Mouse (Mus musculus) forebrain, embryonic 15.5 days (tissue): ENCODE measurements around the gene Gm49388. TPM values are rescaled to one million over a fixed set of nuclear protein-coding genes. Genes with fewer than 3 reads are reported as not detected.

Experiments
- ATAC-seq: fragments of 200-750 bp; cut with Nextera tagmentation; replicated peaks from 2 replicates; pipeline ENCODE4 v1.8.0; 2017; ENCODE audit warnings: mild to moderate bottlenecking, moderate TSS enrichment, moderate library complexity
- H3K27ac ChIP-seq: fragments of 300-500 bp; sonication (generic); replicated peaks from 2 replicates; pipeline ENCODE4 v1.5.1; 2015; ENCODE audit warnings: mild to moderate bottlenecking, inconsistent platforms
- H3K27me3 ChIP-seq: fragments of 300-500 bp; sonication (generic); 2 replicates; pipeline ENCODE4 v1.6.1; 2015; ENCODE audit warnings: inconsistent platforms
- H3K36me3 ChIP-seq: fragments of 300-500 bp; sonication (generic); 2 replicates; pipeline ENCODE4 v1.6.1; 2015; ENCODE audit warnings: mild to moderate bottlenecking, inconsistent platforms
- H3K4me1 ChIP-seq: fragments of 300-500 bp; sonication (generic); 2 replicates; pipeline ENCODE4 v1.6.1; 2015; ENCODE audit warnings: inconsistent platforms
- H3K4me2 ChIP-seq: fragments of 300-500 bp; sonication (generic); replicated peaks from 2 replicates; pipeline ENCODE4 v1.6.1; 2015; ENCODE audit warnings: mild to moderate bottlenecking, inconsistent platforms
- H3K4me3 ChIP-seq: fragments of 300-500 bp; sonication (generic); 2 replicates; pipeline ENCODE4 v1.5.1; 2015; ENCODE audit warnings: mild to moderate bottlenecking, inconsistent platforms
- H3K9ac ChIP-seq: fragments of 300-500 bp; sonication (generic); replicated peaks from 2 replicates; pipeline ENCODE4 v1.6.1; 2015; ENCODE audit warnings: mild to moderate bottlenecking, inconsistent platforms
- H3K9me3 ChIP-seq: fragments of 300-500 bp; sonication (generic); 2 replicates; pipeline ENCODE4 v1.6.1; 2016; ENCODE audit warnings: inconsistent platforms
- WGBS: fragments of 180-500 bp; shearing (Covaris S2); methylation state at CpG from one replicate; pipeline ENCODE4 v1.1.7; 2015; ENCODE audit warnings: mixed read lengths; 5-methylcytosine and 5-hydroxymethylcytosine counted together
- polyA plus RNA-seq: library from polyadenylated mRNA; unstranded; fragments of >200 nt; fragmentation: Nextera tagmentation; extraction: Ambion mirVana; gene quantifications from 2 replicates; pipeline ENCODE4 v1.2.1, GENCODE M21; 2015

Gm49388 gene
- polyA plus RNA-seq, 1 experiment from 2014 or later = not detected

- H3K36me3 ChIP-seq = peaks cover 31% of the 10 kb centered on the region
- WGBS = 49% methylated on average over 19 of the region's 19 CpGs
Observed at GRCm38 (mm10) chr7:127814241-127814921, 29.0 kb downstream of the Gm49388 start.

GRCm38 (mm10) chr7:127815116-127815665 is 29.8 kb downstream of the Gm49388 start:
- ATAC-seq = no peak
- H3K9me3 ChIP-seq = no peaks in the 10 kb centered on the region
- H3K9ac ChIP-seq = no peak overlapping the region
- 95% methylated on average over 15 of the region's 15 CpGs for WGBS
- H3K27ac ChIP-seq = peak overlapping the region; percentile 72
- H3K4me3 ChIP-seq = no peak overlapping the region
- H3K36me3 ChIP-seq = peaks cover 24% of the 10 kb centered on the region
- no peaks in the 10 kb centered on the region for H3K27me3 ChIP-seq
- no peak overlapping the region for H3K4me2 ChIP-seq
- H3K4me1 ChIP-seq = peaks cover 15% of the 10 kb centered on the region

More at GRCm38 (mm10) chr7:127814241-127814921, 29.0 kb downstream of the Gm49388 start:
- no peak overlapping the region for H3K9ac ChIP-seq
- no peak overlapping the region for H3K4me3 ChIP-seq
- H3K9me3 ChIP-seq = no peaks in the 10 kb centered on the region
- peaks cover 15% of the 10 kb centered on the region for H3K4me1 ChIP-seq
- no peak overlapping the region; the same call in 1 of the 2 replicates for H3K4me2 ChIP-seq
- H3K27ac ChIP-seq = peak overlapping the region; percentile 72
- no peaks in the 10 kb centered on the region for H3K27me3 ChIP-seq
- peak; percentile 89 for ATAC-seq

DNA sequence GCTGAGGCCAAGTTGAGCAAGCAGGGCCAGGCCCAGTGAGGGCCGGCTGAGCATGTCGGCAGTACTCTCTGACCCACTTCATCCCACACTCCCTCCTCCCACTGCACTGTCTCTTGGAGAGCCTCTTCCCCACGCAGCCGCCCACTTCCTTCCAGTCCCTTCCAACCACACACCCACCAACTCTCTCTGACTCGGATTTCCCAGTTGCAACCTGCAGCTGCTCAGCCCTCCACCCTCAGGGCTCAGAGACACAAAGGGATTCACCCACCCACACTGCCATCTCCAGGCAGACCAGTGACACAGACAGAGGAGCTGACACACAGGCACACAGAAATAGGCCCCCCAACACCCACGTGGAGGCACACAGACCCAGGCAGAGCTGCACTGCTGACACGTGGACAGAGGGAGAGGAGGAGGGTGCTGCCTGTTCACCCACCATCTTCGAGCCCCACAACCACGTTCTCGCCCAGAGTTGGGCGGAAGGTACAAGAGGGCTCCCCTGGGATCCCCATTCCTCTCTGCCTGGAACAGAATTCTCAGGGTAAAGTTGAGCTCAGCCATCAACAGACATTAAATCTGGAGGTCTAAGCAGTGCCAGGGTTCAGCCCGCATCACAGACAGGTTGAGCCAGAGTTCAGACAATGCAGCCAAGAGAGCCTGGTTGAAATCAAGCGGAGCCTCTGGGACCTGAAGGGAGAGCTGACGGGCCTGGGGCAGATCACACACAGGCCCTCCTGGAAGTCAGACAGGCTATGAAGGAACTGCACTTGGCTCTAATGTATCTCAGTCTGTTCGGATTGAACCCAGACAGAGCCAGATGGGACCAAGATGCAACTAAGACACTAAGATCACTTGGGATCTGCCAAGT is 30.8 kb downstream of the Gm49388 start:
- WGBS = 72% methylated on average over 15 of the region's 15 CpGs
- no peaks in the 10 kb centered on the region for H3K27me3 ChIP-seq
- no peak for ATAC-seq
- no peak overlapping the region for H3K4me2 ChIP-seq
- no peaks in the 10 kb centered on the region for H3K9me3 ChIP-seq
- H3K9ac ChIP-seq = no peak overlapping the region
- 0 out of 2 replicates have a peak overlapping the region, but pooled peaks have one; percentile 21 for H3K27ac ChIP-seq
- H3K4me1 ChIP-seq = peaks cover 15% of the 10 kb centered on the region
- no peak overlapping the region for H3K4me3 ChIP-seq
- peaks cover 14% of the 10 kb centered on the region for H3K36me3 ChIP-seq

- H3K4me1 ChIP-seq = peaks cover 15% of the 10 kb centered on the region
- no peak overlapping the region for H3K27ac ChIP-seq
- no peaks in the 10 kb centered on the region for H3K9me3 ChIP-seq
- no peak overlapping the region for H3K4me2 ChIP-seq
- peaks cover 13% of the 10 kb centered on the region for H3K36me3 ChIP-seq
- H3K9ac ChIP-seq = no peak overlapping the region
- H3K4me3 ChIP-seq = no peak overlapping the region
- no peaks in the 10 kb centered on the region for H3K27me3 ChIP-seq
- no peak for ATAC-seq
- WGBS = 83% methylated on average over 7 of the region's 7 CpGs
Observed at GRCm38 (mm10) chr7:127817053-127817452, 31.6 kb downstream of the Gm49388 start.

DNA sequence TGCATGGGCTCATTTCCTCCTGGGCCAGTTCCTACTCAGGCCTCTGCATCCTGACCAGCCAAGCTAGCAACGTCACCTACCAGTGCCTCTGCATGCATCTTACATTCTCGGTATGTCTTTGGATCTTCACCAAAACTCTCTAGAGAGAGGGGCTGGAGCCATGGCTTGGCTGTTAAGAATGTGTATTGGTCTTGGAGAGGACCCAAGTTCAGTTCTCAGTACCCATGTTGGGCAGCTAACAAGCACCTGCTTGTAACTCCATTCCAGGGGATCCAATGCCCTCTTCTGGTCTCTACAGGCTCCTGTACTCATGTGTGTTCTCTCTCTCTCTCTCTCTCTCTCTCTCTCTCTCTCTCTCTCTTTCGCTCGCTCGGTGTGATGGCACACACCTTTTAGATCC is 32.4 kb downstream of the Gm49388 start:
- peaks cover 21% of the 10 kb centered on the region for H3K4me1 ChIP-seq
- H3K4me2 ChIP-seq = no peak overlapping the region
- peaks cover 7% of the 10 kb centered on the region for H3K36me3 ChIP-seq
- H3K27ac ChIP-seq = no peak overlapping the region
- H3K4me3 ChIP-seq = no peak overlapping the region
- ATAC-seq = no peak
- no peaks in the 10 kb centered on the region for H3K9me3 ChIP-seq
- no peaks in the 10 kb centered on the region for H3K27me3 ChIP-seq
- WGBS = 81% methylated on average over 5 of the region's 5 CpGs
- no peak overlapping the region for H3K9ac ChIP-seq

GRCm38 (mm10) chr7:127820836-127821509 is 35.6 kb downstream of the Gm49388 start:
- 78% methylated on average over 13 of the region's 13 CpGs for WGBS
- Histone ChIP-seq H3K9me3 (no peaks in the 10 kb centered on the region), H3K36me3 (no peaks in the 10 kb centered on the region), H3K4me3 (no peak overlapping the region), H3K9ac (no peak overlapping the region), H3K4me1 (peaks cover 24% of the 10 kb centered on the region), H3K27me3 (no peaks in the 10 kb centered on the region), H3K4me2 (no peak overlapping the region), H3K27ac (no peak overlapping the region)
- ATAC-seq = no peak

DNA sequence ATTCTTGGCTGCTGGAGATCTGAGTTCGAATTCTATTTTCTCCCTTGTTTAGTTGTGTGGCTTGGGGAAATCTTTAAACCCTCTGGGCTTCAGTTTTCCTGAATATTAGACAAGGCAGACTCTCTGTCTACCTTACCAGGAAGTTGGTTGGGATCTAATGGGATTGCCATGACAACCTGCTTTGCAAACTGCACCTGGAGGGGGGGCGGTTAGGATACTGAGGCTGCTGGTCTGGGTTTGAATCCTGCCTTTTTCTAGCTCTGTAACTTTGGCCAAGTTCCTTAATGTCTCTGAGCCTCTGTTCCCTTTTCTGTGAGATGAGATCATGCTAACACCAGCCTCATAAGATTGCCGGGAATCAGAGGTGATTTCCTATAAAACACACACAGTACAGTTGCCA is 37.1 kb downstream of the Gm49388 start:
- 92% methylated on average over 3 of the region's 3 CpGs for WGBS
- H3K27me3 ChIP-seq = no peaks in the 10 kb centered on the region
- no peaks in the 10 kb centered on the region for H3K36me3 ChIP-seq
- H3K9me3 ChIP-seq = no peaks in the 10 kb centered on the region
- no peak for ATAC-seq
- no peak overlapping the region for H3K4me2 ChIP-seq
- no peak overlapping the region for H3K27ac ChIP-seq
- no peak overlapping the region for H3K9ac ChIP-seq
- H3K4me3 ChIP-seq = no peak overlapping the region
- H3K4me1 ChIP-seq = peaks cover 24% of the 10 kb centered on the region

DNA sequence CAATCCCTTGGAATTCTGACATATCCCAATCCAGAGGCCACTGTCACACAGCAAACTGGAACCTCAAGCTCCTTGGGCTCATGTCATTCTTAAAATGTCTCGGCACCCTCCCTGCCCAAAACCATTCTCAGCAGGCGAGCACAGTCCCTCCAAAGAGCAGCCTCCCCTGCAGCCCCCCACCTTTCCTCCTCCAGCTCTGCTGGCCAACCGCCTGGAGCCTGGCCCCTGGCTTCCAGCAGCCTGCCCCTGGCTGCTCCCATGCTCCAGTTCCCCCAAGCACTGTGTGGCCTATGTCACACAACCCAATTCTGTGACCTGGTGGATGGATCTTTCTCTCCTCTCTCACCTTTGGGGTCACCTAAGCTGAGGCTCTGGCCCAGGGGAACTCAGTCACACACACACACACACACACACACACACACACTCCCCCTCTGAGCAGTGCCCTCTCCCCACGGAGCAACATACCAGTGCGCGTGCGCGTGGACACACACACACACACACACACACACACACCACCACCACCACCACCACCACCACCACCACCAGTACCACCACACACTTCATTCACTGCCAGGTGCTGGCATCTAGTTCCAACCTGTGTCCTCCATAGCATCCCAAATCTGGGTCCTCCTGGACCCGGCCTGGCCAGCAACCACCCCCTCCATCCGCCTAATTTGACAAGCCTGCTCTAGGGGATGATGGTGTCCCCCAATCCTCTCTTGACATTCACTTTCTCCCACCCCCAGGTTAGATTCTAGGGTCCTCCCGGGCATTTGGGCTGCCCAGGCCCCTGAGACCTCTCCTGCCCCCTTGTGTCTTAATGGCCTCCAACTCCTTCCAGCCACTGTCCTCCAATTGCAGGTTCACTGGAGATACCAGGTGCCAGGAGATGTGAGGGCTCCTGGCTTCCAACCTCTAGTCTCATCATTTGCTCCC is 38.1 kb downstream of the Gm49388 start:
- Histone ChIP-seq H3K36me3 (no peaks in the 10 kb centered on the region), H3K27me3 (no peaks in the 10 kb centered on the region), H3K9me3 (no peaks in the 10 kb centered on the region), H3K27ac (peak overlapping the region; percentile 86), H3K9ac (peak overlapping the region; percentile 89), H3K4me3 (peak overlapping the region; percentile 66), H3K4me1 (peaks cover 24% of the 10 kb centered on the region), H3K4me2 (peak overlapping the region; percentile 63)
- peak; percentile 30 for ATAC-seq
- 59% methylated on average over 11 of the region's 11 CpGs for WGBS

- H3K27ac ChIP-seq = peak within 1 kb of the TSS; percentile 86
- peak within 1 kb of the TSS; percentile 66 for H3K4me3 ChIP-seq
- no peaks in the 10 kb centered on the region for H3K36me3 ChIP-seq
- peak within 1 kb of the TSS; percentile 89 for H3K9ac ChIP-seq
- peaks cover 24% of the 10 kb centered on the region for H3K4me1 ChIP-seq
- H3K9me3 ChIP-seq = no peaks in the 10 kb centered on the region
- H3K4me2 ChIP-seq = peak within 1 kb of the TSS; percentile 63
- no peaks in the 10 kb centered on the region for H3K27me3 ChIP-seq
- 2% methylated on average over 30 of the region's 38 CpGs for WGBS
- ATAC-seq = peak; percentile 94
Observed at GRCm38 (mm10) chr7:127824176-127824871, 38.9 kb downstream of the Gm49388 start, which contains the start of the genes Stx4a and Stx1b. Gene Stx4a (plus strand): TSS chr7:127824294. Gene Stx1b (minus strand): TSS chr7:127824549.

GRCm38 (mm10) chr7:127835550-127835949 is 50.1 kb downstream of the Gm49388 start:
- Histone ChIP-seq H3K9me3 (no peaks in the 10 kb centered on the region), H3K36me3 (no peaks in the 10 kb centered on the region), H3K27ac (no peak overlapping the region), H3K4me3 (no peak overlapping the region), H3K4me2 (no peak overlapping the region), H3K27me3 (no peaks in the 10 kb centered on the region), H3K9ac (no peak overlapping the region), H3K4me1 (peaks cover 4% of the 10 kb centered on the region)
- 86% methylated on average over 2 of the region's 2 CpGs for WGBS
- ATAC-seq = no peak
